Comparison of ENCODE assay signal across 8 mouse cellular contexts in the genomic region with DNA sequence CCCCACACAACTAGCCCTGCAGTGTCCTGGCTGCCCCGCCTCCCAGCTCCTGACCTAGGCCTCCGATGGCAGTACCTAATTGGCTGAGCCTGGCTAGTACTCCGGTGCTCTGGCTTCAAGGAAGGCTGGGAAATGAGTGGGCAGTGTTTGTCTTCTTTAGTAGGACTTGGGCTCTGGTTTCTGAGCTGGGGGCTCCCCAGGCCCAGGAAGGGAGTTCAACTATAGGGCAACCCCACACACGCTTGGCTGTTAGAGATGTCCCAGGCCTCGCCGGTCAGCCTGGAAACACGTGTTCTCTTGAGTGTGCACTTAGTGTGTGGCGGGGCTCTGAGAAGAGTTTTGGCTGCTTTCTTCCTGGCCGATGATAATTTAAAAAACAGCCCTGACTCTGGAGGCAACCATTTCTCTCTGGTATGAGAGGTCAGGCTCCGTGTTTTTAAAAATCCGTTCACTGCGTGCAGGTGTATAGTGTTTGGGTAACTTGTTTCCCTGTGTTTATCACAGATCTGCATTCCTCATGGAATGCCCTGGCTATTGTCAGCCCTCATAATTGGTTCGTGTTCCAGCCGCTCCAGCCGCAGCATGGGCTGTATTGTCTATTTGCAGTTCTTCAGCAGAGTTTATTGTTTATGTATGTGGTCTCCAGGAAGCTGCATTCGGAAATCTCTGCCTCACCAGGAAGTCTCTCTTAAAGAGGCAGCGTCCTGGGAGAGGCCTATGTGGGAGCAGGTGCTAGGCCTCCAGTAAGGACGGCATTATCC.
DNase-seq lines count a peak whose midpoint lies in the region; ATAC-seq and TF ChIP-seq lines count a peak whose summit lies in the region.

No protein-coding gene starts in this region.

- H3K9ac ChIP-seq in kidney, embryonic 15.5 days: peak overlapping the region; percentile 10; the same call in 1 of the 2 replicates
- no peak overlapping the region for H3K9ac ChIP-seq in lung, postnatal 0 days (replicated peaks; ENCODE audit: low read depth)
- H3K9ac ChIP-seq in stomach, postnatal 0 days (ENCODE audit: low read length): no peak overlapping the region

- H3K9me3 ChIP-seq in kidney, embryonic 15.5 days (replicated peaks): no peaks in the 10 kb centered on the region
- no peaks in the 10 kb centered on the region for H3K9me3 ChIP-seq in lung, postnatal 0 days (ENCODE audit: low read length)
- H3K9me3 ChIP-seq in stomach, postnatal 0 days (ENCODE audit: control insufficient read depth, low read length): no peaks in the 10 kb centered on the region

- WGBS in spleen, adult 2 months: 15% methylated on average over 18 of the region's 18 CpGs
- 11% methylated on average over 18 of the region's 18 CpGs for WGBS in kidney, embryonic 15.5 days
- 20% methylated on average over 18 of the region's 18 CpGs for WGBS in lung, postnatal 0 days
- WGBS in stomach, postnatal 0 days: 33% methylated on average over 18 of the region's 18 CpGs

- no peak for TF ChIP-seq POLR2A in spleen, adult 2 months (IDR thresholded peaks at IDR 0.05; ENCODE audit: low read depth, low read length)

- H3K27me3 ChIP-seq in spleen, adult 2 months (ENCODE audit: control insufficient read depth, insufficient read depth, low read length): no peaks in the 10 kb centered on the region
- no peaks in the 10 kb centered on the region for H3K27me3 ChIP-seq in kidney, embryonic 15.5 days
- no peaks in the 10 kb centered on the region for H3K27me3 ChIP-seq in lung, postnatal 0 days (replicated peaks; ENCODE audit: insufficient read depth, low read length)
- H3K27me3 ChIP-seq in stomach, postnatal 0 days (ENCODE audit: control insufficient read depth, insufficient read depth, low read length): no peaks in the 10 kb centered on the region

- no peak for TF ChIP-seq CTCF in spleen, adult 2 months (IDR thresholded peaks at IDR 0.05; ENCODE audit: extremely low read depth, insufficient read depth, insufficient read length, insufficient replicate concordance)
- no peak for TF ChIP-seq CTCF in lung, postnatal 0 days (IDR thresholded peaks at IDR 0.05)
- TF ChIP-seq CTCF in stomach, postnatal 0 days (IDR thresholded peaks at IDR 0.05; ENCODE audit: low read depth): no peak

- peak overlapping the region; percentile 95 for H3K27ac ChIP-seq in spleen, adult 2 months (ENCODE audit: insufficient read depth, low read length)
- H3K27ac ChIP-seq in kidney, embryonic 15.5 days: peak overlapping the region; percentile 84
- peak overlapping the region; percentile 89 for H3K27ac ChIP-seq in lung, postnatal 0 days (ENCODE audit: low read length)
- peak overlapping the region; percentile 70 for H3K27ac ChIP-seq in stomach, postnatal 0 days (replicated peaks)

- peak in 1 of 2 experiments; percentile 30 for DNase-seq in spleen, adult 2 months (ENCODE audit: low read depth in 1 of 2, low spot score in 2 of 2)
- DNase-seq in spleen, adult 12 weeks (ENCODE audit: low spot score): no peak
- DNase-seq in heart, adult 18-20 months: peak; percentile 77 to 88
- DNase-seq in lung, postnatal 0 days (ENCODE audit: low spot score): peak; percentile 83
- peak; percentile 38 for DNase-seq in stomach, postnatal 0 days (ENCODE audit: low spot score)
- DNase-seq in cerebellum, adult 9-10 months: no peak
- DNase-seq in left cerebral cortex, postnatal 14 days (ENCODE audit: low spot score in 2 of 2): no peak

- peak; percentile 95 for TF ChIP-seq EP300 in lung, postnatal 0 days (IDR thresholded peaks at IDR 0.05)
- no peak for TF ChIP-seq EP300 in stomach, postnatal 0 days (optimal IDR thresholded peaks at IDR 0.05)

- no peaks in the 10 kb centered on the region for H3K36me3 ChIP-seq in spleen, adult 2 months (ENCODE audit: control insufficient read depth, insufficient read depth, low read length)
- H3K36me3 ChIP-seq in kidney, embryonic 15.5 days: no peaks in the 10 kb centered on the region
- H3K36me3 ChIP-seq in lung, postnatal 0 days (ENCODE audit: insufficient read depth, low read length): no peaks in the 10 kb centered on the region
- H3K36me3 ChIP-seq in stomach, postnatal 0 days (ENCODE audit: control insufficient read depth, insufficient read depth, low read length): no peaks in the 10 kb centered on the region; the same call in 1 of the 2 replicates

- ATAC-seq in kidney, embryonic 15.5 days (replicated peaks; ENCODE audit: low FRiP score): peak; percentile 85
- ATAC-seq in lung, postnatal 0 days: peak; percentile 71
- ATAC-seq in stomach, postnatal 0 days (ENCODE audit: low FRiP score, low TSS enrichment): peak; percentile 59

- peak overlapping the region; percentile 38 for H3K4me2 ChIP-seq in kidney, embryonic 15.5 days
- H3K4me2 ChIP-seq in lung, postnatal 0 days (replicated peaks; ENCODE audit: low read depth, low read length): peak overlapping the region; percentile 19
- 0 out of 2 replicates have a peak overlapping the region, but pooled peaks have one; percentile 5 for H3K4me2 ChIP-seq in stomach, postnatal 0 days (replicated peaks; ENCODE audit: low read depth)

- intact Hi-C loops in left cerebral cortex, postnatal 14 days (cut with DNase I): no loop called here

- peaks cover 36% of the 10 kb centered on the region; the same call in 1 of the 2 replicates for H3K4me1 ChIP-seq in spleen, adult 2 months (ENCODE audit: control insufficient read depth, insufficient read depth, insufficient read length)
- H3K4me1 ChIP-seq in kidney, embryonic 15.5 days: peaks cover 36% of the 10 kb centered on the region
- H3K4me1 ChIP-seq in lung, postnatal 0 days (ENCODE audit: insufficient read depth, low read depth, low read length): peaks cover 7% of the 10 kb centered on the region
- 0 out of 2 replicates have a peak, but pooled peaks cover 5% of the 10 kb centered on the region for H3K4me1 ChIP-seq in stomach, postnatal 0 days (replicated peaks; ENCODE audit: control insufficient read depth, insufficient read depth)

- H3K4me3 ChIP-seq in spleen, adult 2 months (ENCODE audit: extremely low read depth, insufficient read depth, insufficient read length): peak overlapping the region; percentile 10; the same call in 1 of the 2 replicates
- H3K4me3 ChIP-seq in kidney, embryonic 15.5 days (replicated peaks): no peak overlapping the region
- no peak overlapping the region for H3K4me3 ChIP-seq in lung, postnatal 0 days (ENCODE audit: low read depth, low read length)
- H3K4me3 ChIP-seq in stomach, postnatal 0 days (ENCODE audit: low read depth, low read length): no peak overlapping the region

Comparison
In these comparisons a context has a peak if more than half of its experiments do, and no peak if none do; other contexts are left out.
1. DNase-seq: peak in heart, adult 18-20 months (2 of 2), lung, postnatal 0 days (single experiment) and stomach, postnatal 0 days (single experiment); none in spleen, adult 12 weeks (single experiment), cerebellum, adult 9-10 months (single experiment) and left cerebral cortex, postnatal 14 days (0 of 2).
2. Peak in every context shown above with its lines, with median percentiles within 50 percentile points of each other: H3K27ac ChIP-seq, ATAC-seq and H3K4me2 ChIP-seq.